Mouse (Mus musculus): ENCODE measurements around the gene Kcng3.

Kcng3 gene

DNA sequence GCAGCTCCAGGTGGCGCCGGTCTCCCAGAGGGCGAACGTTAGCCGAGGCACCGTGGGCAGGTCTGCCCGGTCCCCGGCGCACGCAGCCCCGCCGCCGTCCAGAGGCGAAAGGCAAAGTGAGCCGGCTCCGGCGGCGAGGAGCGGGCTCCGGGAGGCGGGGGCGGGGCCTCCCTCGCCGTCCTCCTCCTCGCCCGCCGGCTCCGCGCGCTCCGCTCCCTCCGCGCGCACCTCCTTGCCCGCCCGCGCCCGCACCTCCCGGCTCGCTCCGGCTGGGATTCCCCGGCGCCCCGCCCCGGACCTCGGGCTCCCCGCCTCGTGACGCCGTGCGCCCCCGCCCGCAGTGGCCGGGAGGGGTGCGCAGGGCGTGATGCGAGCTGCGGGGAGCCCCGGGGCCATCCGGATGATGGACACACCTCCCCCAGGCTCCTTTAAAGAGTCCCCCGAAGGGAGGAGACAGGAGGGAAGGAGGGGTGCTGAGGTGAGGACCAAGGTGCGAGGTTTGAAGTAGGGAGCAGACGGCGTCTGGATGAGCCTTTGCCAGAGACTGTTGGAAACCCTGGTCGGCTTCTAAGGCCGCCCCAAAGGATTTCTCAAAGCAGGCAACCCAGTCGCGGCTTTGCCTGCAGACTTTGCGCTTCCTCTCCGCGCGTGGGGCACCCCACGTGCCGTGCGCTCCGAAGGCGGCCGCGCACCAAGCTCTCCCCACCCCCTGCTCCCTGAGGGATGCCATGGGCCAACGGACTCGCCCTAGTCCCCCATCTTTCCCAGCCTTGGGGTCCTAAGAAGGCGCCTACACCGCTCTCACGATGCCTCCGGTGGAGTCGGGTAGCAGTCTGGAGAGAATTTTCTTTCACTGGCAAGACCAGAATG lies at the start of gene Kcng3:
Gene Kcng3 (minus strand): TSS at position 113 of the 870 bp plus-strand sequence.
- peak; percentile 23 for DNase-seq

DNA sequence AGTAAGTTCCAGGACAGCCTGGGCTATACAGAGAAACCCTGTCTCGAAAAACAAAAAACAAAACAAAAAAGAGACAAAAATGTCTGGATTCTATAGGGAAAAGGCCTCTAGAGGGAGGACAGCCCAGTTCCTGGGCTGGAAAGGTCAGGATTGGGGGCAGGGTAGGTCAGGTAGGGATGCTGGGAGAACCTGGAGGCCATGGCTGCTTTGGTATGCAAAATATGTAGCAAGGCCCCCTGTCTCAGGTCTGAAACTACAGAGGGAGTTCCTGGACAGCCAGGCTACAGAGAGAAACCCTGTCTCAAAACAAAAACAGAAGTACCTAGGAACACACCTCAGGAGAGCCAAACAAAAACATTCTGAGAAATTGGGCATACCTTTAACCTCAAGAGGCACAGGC lies 45.7 kb upstream of the Kcng3 start:
- no peak for DNase-seq

DNA sequence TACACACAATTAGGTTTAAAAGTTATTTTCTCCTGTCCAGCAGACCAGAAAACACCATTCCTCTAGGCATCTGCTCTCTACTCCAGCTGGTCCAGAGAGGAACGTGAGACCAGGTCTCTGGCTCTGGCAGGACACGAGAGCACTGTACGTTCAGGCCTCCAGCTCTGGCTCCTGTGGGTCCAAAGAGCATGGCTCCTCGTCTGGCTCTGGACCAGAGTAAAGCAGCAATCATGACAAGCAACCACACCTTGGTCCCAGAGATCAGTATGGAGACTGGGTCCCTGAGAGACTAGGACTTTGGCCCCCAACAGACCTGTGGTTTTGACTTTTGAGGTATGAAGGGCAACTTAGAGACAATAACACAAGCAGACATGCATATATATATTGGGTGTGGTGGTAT lies 41.0 kb upstream of the Kcng3 start:
- DNase-seq: peak; percentile 9

DNA sequence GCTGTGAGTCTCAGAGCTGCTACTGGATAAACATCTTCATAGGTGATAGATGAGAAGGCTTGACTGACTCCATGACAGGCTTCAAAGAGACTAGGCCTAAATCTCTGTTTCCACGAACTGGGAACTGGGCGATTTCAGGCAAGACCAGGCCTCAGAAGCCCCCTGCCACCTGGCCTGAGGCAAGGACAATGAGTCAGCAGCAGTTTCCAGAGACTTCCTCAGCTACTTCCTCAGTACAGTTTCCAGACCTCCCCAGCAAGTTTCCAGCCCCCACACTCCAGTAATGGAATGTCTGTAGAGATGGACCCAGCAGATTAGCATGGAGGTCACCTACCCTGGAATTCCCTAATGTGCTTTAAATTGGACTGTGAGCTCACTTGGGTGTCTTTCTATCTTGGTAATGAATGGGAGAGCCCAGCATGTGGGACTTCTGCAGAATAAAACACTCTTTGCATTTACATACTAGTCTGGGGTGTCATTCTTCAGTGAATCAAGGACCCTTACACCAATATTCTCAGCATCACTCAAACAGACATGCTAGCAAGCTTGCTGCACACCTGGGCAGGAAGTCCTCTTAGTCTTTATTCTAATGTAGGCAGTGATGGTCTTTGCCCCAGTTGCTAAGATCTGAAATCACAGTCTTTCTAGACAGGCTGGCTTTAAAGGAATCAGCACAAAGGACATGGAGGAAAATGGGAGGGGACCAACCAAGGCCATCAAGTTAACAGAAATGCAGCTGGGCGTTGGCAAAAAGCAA lies 36.4 kb upstream of the Kcng3 start:
- DNase-seq: no peak

DNA sequence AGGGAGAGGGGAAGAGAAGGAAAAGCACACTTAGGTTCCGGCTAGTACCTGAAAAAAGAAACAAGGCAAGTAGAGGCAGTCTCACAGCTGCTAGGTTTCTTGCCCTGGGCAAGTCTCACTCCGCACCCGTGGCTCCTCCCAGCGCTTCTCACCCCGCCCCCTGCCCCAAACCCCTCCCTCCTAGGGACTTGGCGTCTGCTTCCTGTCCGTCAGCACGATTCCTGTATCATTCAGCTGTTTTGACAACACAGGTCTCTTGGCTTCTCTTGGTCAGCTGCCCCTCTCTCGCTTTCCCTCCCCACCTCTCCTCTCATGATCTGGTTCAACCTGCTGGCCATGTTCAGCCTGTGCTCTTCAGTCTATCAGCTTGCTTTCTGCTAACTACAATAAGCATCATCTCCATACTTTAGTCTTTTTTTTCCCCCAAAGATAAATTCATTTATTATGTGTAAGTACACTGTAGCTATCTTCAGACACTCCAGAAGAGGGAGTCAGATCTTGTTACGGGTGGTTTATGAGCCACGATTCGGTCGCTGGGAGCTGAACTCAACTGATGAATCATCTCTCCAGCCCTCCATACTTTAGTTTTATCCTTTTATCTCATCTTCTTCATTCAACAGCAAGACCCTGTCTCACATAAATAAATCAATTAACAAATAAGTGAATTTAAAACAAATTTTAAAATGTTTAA lies 35.0 kb upstream of the Kcng3 start:
- DNase-seq: no peak

DNA sequence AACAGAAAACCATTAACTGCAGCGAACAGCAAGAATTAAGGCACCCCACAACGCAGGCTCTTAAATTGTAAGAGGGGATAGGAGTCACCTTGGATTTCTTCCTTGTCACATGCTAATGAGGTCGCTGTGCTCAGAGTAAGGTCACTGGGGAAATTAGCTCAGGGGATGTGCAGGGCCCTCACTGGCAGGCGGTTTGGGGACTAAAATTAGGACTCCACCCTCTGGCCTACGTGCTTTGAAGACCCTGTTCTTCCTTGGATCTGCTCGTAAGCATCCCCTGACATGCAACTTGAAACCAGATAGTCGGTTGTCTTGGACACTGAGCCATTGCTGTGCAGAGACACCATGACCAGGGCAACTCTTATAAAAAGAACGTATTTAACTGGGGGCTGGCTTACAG lies 33.1 kb upstream of the Kcng3 start:
- DNase-seq: no peak

DNA sequence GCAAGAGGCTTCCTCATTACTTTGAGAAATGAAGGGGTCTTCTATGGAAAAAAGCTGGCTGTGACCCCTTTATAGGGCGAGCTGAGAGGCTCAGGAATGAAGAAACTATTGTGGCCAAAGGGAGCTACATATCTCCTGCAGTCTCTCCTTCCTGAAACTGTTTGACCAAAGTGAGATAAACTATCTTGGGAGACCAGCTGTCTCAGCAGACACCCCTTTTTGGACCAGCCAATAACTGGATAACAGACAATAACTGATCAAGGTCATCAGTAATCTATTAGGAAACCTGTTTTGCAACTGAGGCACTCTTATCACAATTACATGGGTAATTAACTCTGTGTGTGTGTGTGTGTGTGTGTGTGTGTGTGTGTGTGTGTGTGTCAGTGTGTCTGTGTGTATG lies 27.2 kb upstream of the Kcng3 start:
- no peak for DNase-seq

DNA sequence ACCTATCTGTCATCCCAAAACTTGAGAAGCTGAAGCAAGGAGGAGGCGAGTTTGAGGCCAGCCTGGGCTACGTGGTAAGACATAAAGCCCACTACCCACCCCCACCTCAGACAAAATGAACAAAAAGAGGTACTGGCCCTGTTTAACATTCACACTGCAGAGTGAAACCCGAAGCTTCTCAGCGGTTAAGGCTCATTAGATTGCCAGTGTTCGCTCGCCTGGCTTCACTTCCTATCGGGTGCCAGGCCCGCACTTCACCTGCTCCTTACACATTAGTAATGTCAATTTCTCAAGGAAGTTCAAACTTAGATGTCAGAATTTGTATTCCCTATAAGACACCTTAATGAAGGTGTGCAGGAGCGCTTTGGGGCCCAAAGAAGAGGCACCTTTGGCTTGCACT lies 25.7 kb upstream of the Kcng3 start:
- DNase-seq: no peak

DNA sequence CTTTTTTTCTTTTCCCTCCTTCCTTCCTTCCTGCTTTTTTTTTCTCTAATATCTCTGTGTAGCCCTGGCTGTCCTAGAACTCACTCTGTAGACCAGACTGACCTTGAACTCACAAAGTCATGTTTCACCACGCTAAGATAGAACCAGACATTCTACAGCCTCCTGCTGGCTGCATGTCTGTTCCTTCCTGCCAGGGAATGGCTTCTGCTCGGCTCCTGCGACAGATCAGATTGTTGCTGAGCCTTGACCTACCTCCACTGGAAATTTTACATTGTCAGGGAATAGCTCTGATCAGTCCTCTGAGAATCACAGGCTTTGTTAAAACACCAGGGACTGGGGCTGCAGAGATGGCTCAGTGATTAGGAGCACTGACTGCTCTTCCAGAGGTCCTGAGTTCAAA lies 24.0 kb upstream of the Kcng3 start:
- DNase-seq: no peak

DNA sequence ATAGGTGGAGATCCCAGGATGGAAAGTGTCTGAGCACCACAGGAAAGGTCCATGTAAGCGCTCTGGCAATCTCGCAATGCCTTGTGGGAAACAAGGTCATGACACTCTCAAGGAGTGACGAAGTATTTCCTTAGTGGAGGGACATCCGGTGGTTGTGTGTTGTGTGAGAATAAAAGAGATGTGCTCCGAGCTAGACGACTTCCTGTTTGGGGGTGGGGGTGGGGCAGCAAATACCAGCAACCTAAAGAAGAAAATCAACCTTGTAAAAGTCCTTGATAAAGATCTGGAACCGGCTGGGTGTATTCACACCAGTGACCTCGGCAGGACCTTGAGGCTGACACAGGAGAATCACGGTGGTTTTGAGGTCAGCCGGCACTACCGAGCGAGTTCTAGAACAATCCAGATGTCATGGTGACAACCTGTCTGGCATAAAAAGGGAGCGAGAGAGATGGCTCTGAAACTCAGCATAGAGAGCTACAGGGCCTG lies 23.0 kb upstream of the Kcng3 start:
- DNase-seq: no peak

DNA sequence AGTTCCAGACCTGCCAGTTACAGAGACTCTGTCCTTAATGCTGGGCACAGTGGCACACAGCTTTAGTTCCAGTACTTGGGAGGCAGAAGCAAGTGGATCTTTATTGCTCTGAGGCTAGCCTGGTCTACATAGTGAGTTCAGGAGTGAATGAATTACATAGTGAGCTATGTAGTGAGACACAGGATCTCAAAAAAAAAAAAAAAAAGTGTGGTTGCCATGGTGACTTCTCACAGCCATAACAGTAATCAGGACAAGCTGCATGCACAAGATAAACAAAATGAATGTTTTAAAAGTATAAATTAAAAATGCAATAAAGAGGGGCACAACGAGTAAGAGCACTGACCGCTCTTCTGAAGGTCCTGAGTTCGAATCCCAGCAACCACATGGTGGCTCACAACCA lies 21.9 kb upstream of the Kcng3 start:
- DNase-seq: no peak

DNA sequence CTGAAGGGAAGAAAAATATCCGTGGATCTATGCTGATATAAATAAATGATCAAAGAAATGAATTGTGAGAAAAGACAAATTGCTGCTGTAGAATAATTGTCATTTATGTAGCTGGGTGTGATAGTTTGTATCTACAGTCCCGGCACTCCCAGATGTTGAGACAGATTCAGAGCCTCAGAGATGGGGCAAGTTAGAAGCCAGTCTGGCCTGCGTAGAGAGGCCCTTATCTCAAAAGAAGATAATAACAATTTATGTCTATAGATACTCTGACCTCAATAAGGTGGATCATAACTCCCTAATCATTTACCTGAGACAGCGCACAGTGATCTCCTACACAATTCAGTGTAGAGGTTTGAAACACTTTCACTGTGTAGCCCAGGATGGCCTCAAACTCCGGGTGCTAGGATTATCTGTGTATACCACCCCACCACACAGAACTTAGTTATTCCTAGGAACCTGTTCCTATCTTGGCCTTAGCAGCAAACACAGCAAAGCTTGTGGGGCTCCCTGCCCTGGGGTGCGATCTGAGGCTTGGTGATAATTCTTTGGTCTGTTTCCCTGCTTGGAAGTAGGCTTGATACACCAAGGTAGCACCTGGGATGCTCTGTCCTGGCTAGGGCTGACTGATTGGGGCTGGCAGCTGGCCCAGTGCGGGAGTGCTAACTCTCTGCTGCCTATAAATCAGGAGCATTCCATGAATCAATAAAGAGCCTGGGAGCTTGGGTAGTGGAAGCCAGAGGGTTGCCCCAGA lies 19.4 kb upstream of the Kcng3 start:
- no peak for DNase-seq

DNA sequence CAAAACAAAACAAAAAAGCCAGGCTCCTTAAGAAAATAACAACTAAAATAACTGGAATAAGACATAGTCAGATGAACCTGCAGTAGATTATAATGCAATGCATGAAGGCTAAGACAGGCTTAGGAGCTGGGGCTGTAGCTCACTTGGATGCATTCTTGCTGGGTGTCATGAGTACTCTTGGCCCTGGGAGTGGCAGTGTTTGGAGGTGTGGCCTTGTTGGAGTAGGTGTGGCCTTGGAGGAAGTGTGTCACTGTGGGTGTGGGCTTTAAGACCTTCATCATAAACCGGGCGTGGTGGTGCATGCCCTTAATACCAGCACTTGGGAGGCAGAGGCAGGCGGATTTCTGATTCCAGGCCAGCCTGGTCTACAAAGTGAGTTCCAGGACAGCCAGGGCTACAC lies 18.3 kb upstream of the Kcng3 start:
- no peak for DNase-seq

DNA sequence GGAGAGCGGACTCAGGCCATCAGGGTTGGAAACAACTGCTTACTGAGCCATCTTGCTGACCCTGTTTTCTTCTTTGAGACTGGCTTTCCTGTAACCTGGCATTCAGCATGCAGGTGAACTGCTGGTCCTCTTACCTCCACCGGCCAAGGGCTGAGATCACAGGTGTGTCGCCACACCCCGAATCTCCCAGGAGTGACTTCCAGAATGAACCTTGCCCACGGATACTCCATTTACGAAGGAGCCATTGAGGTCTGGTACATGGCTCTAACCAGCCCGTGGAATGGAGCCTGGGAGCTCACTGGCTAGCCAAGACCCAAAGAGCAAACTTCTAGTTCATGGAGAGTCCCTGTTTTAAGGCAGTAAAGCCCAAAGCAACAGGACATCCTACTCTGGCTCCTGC lies 15.7 kb upstream of the Kcng3 start:
- DNase-seq: no peak

DNA sequence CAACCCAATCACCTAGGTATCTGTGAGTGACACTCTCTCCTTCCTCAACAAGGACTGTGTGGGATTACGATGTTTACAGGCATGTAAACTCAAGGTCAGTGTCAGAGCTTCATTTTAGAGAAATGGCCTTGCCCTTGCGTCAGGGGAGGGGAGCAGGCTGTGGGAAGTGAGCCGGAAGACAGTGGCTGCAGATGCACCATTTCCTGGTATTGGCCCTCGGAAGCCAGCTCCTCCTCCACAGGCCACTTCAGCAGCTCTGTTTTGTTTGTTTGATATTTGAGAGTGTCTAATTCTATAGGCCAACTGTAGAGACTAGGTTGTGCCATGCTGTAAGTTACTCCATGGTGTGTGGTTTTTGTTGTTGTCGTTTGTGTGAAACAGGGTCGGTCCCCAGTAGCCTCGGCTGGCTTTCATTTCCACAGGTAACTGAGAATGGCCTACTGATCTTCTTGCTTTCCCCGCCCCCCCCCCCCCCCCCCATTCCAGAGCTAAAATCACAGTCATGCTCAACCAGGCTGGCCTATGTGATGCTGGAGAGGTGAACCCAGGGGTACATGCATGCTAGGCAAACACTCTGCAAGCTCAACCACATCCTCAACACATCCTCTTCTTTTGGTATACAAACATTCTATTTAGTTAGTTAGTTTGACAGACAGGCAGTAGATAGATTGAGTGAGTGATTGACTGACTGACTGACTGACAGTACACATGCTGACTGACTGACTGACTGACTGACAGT lies 14.9 kb upstream of the Kcng3 start:
- DNase-seq: no peak

DNA sequence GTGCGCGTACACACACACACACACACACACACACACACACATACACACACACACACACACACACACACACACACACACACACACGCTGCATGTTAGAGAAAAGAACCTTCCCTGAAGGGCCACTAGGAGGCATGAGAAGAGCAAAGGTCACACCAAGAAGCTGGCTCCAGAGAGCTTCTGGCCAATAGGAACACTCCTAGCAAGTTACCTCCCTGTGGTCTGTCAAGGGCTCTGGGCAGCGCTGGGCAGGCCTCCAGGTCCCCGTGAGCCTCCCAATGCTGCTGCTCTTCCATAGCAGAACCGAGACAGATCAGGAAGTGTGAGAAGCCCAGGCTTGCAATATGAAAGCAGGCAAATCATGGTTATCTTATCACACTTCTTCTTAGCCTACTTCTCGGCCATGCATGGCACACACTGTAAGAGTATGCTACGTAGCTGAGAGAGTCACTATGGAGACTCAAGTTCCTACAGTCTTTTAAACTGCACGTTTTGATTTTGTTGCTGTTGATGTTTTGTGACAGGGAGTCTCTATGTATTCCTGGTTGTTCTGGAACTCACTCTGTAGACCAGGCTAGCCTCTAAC lies 13.6 kb upstream of the Kcng3 start:
- peak; percentile 45 for DNase-seq

DNA sequence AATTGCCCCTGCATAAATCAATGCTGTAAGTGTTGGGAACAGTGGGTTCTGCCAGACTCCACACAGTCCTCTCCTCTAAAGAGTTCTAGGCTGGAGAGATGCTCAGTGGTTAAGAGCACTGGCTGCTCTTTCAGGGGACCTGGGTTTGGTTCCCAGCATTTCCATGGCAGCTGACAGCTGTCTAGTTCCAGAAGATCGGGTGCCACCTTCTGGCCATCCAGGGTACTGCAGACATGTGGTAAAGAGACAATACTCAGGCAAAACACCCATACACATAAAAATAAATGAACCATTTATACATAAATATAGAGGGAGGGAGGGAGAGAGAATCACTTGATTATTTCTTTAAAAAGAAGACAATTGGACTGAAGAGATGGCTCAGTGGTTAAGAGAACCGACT lies 5.7 kb upstream of the Kcng3 start:
- DNase-seq: peak; percentile 44

DNA sequence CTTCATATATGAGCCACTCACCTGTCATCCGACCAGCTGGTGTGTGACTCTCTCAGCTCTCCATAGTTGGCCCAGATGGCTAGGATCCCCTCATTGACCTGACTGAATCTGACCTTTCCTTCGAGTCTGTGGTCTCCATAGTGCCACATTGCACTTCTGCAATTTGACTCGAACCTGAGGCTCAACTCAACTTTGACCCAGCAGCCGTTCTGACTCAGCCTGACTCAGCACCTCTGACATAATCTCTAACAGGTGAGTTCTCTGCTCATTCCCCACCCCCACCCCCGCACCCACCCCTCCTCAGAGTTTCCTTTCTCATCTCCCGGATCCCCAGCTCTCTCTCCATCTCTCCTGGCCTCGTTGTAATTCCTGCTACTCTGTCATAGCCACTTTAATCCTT lies 4.7 kb upstream of the Kcng3 start:
- DNase-seq: no peak

DNA sequence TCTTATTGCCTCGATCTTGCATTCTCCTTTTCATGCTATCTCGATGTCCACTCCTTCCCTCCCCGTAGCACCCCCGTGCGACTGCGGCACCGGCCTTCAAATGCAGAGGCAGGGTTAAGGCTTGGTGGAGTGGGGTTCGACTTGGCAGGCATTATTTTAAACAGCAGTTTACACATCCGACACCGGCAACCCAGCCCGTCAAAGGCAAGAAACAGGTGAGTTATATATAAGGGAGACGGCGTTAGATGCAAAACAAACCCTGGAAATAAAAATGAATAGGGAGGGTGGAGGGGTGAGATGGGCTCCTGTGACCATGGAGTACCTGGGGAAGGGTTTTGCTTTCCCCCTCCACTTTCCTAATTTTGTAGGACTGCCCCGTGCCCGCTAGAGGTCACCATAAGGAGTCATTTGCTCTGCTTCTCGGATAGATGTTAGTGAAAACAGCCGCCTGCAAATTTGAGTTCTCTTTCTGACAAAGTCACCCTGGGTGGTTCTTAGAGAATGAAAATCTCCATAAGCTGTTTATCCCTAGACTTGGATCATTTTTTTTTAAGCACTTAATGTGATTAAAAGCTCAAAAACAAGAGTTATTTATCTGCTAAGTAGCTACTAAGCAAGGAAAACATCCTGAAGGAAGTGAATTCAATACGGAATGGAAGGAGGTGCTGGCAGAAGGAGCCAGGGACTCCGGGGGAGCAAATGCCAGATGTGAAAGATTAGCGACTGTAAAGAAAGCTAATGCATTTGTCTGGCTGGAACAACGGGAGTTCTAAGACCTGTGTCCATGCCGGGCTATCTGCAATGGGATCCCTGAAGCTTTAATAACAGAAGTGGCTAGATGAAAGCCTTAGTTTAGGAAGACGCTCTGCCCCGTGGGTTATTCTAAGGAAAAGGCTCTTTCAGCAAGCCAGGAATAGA lies 1.2 kb upstream of the Kcng3 start:
- peak; percentile 59 for DNase-seq
